Mouse (Mus musculus) regulatory T cell (primary cell): ENCODE measurements at regions not wholly inside any gene's neighbourhood (a gene's known extent, or its start where the extent isn't known, plus 50 kb on each side); places are given as distances from the start of the nearest gene placed in this dataset.

Experiments
- in situ Hi-C: fragments of 300-600 bp; cut with MboI, MseI; formaldehyde crosslinking; loops from one replicate; pipeline ENCODE4 v1.15.1; 2025; ENCODE audit warnings: high pct_unique_total_duplicates

DNA sequence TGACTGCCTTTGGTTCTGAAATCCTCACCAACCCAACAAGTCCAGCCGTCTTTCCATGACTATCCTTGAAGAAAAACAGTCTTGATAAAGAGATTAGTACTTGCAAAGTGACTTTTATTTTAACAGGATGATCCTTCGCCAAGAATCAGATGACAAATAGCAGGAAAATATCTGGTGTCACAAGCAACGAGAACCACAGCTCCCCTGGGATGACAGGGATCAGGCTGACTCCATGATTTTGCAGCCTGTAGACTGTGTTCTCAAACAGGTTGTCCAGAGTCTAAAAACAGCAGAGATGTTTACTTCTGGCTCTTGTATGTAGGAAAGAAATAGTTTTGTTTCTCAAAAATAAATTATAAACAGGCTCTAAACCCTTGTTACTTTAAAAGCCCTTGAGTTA is 63.3 kb downstream of the Tmem18 start:
- in situ Hi-C loops, result no loop called here

DNA sequence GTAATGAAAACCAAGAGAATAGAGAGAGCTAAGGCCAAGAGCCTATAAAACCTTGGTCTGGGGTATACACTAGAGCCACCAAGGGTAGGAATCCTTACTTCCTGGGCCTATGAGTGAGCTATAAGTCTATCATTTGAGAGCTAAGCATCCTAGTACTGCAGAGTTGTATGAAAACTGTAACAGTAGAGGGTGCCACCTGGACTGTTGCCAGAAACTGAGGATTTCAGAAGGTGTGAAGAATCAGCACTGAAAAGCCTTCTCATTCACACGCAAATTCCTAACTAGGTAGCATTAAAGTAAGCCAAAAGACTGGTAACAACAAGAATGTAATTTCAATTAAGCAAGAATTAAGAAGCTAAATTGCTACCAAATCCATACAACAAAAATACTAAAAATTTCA is 67.3 kb downstream of the Tmem18 start:
- in situ Hi-C loops, result no loop called here

GRCm38 (mm10) chr12:30654347-30655075 is 70.3 kb downstream of the Tmem18 start:
- in situ Hi-C loops, result no loop called here

DNA sequence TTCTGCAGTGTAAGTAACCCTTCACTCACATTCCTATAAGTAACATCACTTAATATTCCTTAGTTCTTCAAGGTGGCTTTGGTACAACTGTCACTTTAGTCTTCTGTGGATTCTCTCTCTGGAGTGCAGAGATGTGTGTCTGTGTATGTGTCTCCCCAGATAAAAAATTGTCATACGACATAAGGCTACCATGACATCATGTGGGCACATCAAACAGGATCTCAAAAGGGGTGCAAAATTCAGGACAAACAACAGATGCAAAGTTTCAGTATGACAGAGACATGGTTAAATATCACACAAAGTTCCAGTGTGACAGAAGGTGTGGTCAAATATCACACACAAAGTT is 70.8 kb downstream of the Tmem18 start:
- in situ Hi-C loops, result no loop called here

DNA sequence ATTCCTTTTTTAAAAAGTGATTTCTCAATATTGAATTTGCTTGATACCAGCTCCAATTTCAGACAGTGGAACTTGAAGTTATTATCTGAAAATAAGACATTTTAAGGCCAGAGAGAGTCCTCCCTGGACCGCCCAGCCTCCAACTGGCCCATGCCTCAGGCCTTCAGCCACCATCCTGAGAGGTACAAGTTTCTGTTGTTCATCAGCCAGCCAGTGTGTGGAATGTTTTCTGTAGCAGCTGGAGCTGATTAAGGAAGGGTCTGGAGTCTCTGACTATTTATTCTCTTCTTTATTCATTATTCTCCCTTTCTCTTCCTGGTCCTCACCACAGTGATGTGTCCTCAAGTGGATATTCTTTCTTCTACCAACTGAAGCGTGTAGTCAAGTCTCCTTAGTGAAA is 94.6 kb downstream of the Tmem18 start:
- in situ Hi-C loops, result no loop called here

DNA sequence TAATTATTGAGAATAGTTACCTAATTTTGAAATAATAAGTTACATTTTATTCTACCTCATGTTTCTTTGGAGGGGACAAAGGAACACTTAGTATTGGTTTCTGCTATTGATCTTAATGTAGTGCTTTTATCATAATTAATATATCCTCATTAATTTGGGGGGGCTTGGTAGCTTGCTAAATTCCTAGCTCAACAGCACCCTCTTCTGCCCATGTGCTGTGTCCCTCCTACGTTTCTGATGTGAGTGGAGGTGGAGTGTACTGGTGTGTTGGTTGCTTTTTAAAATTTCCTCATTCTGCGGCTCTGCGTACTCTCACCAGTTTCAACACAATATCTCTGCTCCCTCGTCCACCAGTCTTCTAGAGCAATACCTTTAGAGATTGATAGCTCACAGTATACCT is 105.8 kb downstream of the Tmem18 start:
- in situ Hi-C loops, result no loop called here

GRCm38 (mm10) chr12:30693540-30693939 is 109.3 kb downstream of the Tmem18 start:
- in situ Hi-C loops, result no loop called here

GRCm38 (mm10) chr12:30698256-30698655 is 114.0 kb downstream of the Tmem18 start:
- in situ Hi-C loops, result no loop called here

- in situ Hi-C loops, result no loop called here
Measured at GRCm38 (mm10) chr12:30703691-30704090, 119.5 kb downstream of the Tmem18 start.

DNA sequence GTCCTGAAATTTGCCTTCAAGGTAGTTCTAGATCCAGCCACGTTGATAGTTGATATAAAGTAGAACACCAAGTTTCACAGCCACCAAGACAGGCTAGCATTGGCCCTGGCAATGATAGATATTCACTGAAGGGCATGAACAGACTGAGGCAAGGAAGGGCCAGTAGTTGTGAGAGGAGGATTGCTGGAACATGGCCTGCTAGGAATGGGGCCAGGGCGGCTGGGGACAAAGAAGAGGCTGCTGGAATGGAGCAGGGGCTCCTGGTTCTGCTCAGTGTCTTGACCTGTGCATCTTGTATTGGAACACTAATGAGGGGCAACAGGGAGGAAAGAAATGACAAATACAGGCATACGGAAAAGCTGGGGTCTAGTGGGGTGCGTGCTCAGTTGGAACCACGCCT is 123.0 kb downstream of the Tmem18 start:
- in situ Hi-C loops, result no loop called here

GRCm38 (mm10) chr12:30708635-30709181 is 124.5 kb downstream of the Tmem18 start:
- in situ Hi-C loops, result no loop called here

- in situ Hi-C loops, result loop anchor here (5.0 kb wide), 1 partner anchor 97 kb away; no protein-coding TSS in a partner anchor
Measured at GRCm38 (mm10) chr12:30710554-30710953, 126.3 kb downstream of the Tmem18 start.

DNA sequence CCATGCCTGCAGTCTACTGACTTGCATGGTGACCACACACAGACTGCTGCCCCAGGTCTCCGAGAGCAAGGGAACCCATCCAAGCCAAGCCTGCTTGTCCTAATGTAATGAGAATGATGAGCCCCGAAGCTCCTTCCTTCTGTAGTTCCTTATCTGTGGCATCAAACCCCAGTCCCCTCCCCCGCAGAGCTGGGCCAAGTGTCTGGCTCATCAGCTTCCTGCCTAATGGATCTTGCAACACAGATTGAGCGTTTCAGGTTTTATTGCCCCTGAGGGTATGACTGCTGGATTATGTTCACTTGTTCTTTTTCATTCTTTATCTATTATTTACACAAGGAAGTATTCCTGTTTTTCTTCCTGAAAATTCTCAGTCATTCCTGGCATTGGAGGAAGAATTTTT is 142.5 kb downstream of the Tmem18 start:
- in situ Hi-C loops, result no loop called here

DNA sequence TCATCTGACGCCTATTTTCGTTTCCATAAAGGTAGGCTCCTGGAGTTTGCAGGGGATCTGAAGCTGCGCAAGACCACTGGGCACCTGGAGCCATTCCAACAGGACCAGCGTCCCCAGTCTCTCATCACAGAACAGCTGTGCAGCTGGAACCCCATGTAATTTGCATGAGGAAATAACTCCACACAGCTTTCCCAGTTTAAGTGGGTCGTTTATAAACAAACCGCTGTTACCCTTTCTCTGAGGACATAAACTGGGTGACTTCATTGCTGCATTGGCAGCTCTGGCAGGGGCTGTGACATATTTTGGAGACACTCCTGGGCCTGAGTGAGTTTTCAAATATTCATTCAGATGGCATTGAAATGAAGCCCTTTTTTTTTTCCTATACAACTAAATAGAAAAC is 145.2 kb downstream of the Tmem18 start:
- in situ Hi-C loops, result no loop called here

GRCm38 (mm10) chr12:30767621-30768020 is 116.5 kb upstream of the Alkal2 start:
- in situ Hi-C loops, result no loop called here

DNA sequence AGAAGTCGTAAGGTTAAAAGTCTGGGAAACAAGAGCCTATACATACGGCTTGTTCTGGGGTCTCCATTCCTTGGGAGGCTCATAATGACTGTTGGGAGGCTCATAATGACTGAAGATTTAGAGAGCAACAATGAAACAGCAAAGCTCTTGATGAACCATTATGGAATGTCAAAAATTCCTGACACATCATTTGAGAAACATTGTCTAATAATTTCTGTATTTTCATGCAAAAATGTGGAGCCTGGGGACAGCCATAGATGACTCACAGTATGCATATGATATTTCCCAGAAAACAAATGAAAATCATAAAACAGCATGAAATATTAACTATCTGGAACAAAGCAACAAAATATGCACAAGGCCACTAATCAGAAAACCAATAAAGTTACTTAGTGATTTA is 90.8 kb upstream of the Alkal2 start:
- in situ Hi-C loops, result no loop called here

DNA sequence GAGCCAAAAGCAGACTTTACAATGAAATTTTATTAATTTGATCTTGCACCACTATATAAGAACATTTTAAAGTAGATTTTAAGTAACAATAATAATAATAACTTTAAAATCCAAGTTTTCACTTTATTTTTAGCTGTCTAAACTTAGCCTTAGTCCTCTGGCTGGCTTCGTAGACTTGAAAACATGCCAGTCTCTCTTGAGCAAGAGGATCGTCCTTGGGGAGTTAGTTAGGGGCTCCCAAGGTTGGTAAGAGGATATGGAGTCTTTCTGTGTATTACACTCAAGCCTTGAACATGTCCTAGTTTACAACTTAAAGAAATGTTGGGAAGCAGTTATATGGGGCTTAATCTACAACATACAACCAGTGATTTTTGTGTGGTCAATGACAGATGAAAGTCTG is 68.0 kb upstream of the Alkal2 start:
- in situ Hi-C loops, result no loop called here

DNA sequence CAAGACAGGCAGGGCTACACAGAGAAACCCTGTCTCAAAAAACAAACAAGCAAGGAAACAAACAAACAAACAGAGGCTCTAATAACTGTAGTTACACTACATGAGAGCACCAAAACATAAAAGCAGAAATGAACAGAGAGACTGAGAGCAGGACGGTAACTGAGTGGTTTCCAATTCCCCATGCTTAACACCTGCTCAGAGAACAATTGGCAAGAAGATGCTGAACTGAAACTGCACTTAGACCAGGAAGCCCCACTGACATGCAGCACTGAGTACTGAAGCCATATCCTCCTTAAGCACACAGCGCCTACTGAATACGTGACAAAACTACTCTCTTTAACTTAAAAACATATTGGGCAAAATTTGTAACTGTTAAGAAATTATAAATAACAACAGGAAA is 52.7 kb upstream of the Alkal2 start:
- in situ Hi-C loops, result no loop called here
